Mouse (Mus musculus) brain, embryonic 14.5 days (tissue): ENCODE data around the gene Fut2.

Experiments used
- CTCF ChIP-seq: fragments of 200-500 bp; IDR thresholded peaks from 2 replicates; pipeline ENCODE4 v1.5.1; 2012; ENCODE audit warnings: inconsistent platforms, mild to moderate bottlenecking, moderate library complexity, borderline replicate concordance; ENCODE audit not compliant: insufficient read depth, insufficient read length; ENCODE audit errors: extremely low read depth
- POLR2A ChIP-seq: fragments of 200-500 bp; IDR thresholded peaks from 2 replicates; pipeline ENCODE4 v1.6.1; 2012; ENCODE audit warnings: mild to moderate bottlenecking, inconsistent platforms, borderline replicate concordance; ENCODE audit not compliant: poor library complexity, insufficient read depth, insufficient read length, severe bottlenecking; ENCODE audit errors: extremely low read depth

DNA sequence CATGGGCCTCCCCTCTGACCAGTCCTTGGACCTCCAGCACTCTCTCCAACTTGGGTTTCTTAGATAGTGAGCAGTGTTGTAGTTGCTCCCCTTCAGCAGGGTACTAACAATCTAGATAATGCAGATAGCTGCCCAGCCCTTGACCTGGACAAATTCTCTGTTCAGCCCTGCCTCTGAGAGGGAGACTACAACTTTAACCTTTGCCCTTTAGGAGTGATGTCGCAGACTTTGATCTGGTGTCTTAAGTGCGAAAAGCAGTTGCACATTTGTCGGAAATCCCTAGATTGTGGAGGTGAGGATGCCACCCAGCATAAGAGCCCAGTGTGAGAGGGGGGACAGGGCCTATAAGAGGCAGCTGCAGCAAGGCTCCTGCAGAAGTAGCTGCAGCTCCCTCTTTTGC, 41.5 kb downstream of the Fut2 start:
- TF ChIP-seq CTCF: no peak
- no peak for TF ChIP-seq POLR2A
